Mouse (Mus musculus) liver, adult 2 months (tissue): ENCODE data around the gene Cmklr1. TPM values are rescaled to one million over a fixed set of nuclear protein-coding genes. Genes with fewer than 3 reads are reported as not detected.
A peak's percentile ranks its signal among the peaks of the same experiment; 100 is the strongest.
"Not testable (repeated sequence)": the region's sequence is repeated elsewhere in the genome, so short reads cannot be mapped to it uniquely, and the experiment has no call there.

Experiments used
- DNase-seq: peaks from one replicate; pipeline ENCODE4 v3.0.0-alpha.2; 2011; ENCODE audit warnings: low read depth, low spot score; ENCODE audit errors: extremely low read depth
- H3K27ac ChIP-seq: fragments of 200-500 bp; replicated peaks from 2 replicates; pipeline ENCODE4 v1.5.1; 2012; ENCODE audit warnings: low read depth, mild to moderate bottlenecking, control low read depth, inconsistent platforms, low read length; ENCODE audit not compliant: insufficient read depth
- H3K27me3 ChIP-seq: fragments of 200-500 bp; 2 replicates; pipeline ENCODE4 v1.6.1; 2012; ENCODE audit warnings: mild to moderate bottlenecking, moderate library complexity, low read length, inconsistent platforms; ENCODE audit not compliant: control insufficient read depth, insufficient read depth
- H3K36me3 ChIP-seq: fragments of 200-500 bp; 2 replicates; pipeline ENCODE4 v1.6.1; 2012; ENCODE audit warnings: low read length, inconsistent platforms; ENCODE audit not compliant: control insufficient read depth, insufficient read depth
- H3K4me1 ChIP-seq: fragments of 200-500 bp; 2 replicates; pipeline ENCODE4 v1.6.1; 2011; ENCODE audit warnings: low read length; ENCODE audit not compliant: control insufficient read depth, insufficient read depth
- H3K4me3 ChIP-seq: fragments of 200-500 bp; 2 replicates; pipeline ENCODE4 v1.5.1; 2011; ENCODE audit warnings: low read depth, mild to moderate bottlenecking, control low read depth, low read length, moderate library complexity; ENCODE audit not compliant: insufficient read depth
- H3K79me2 ChIP-seq: fragments of 200-500 bp; 2 replicates; pipeline ENCODE4 v1.6.1; 2012; ENCODE audit warnings: inconsistent platforms, mild to moderate bottlenecking, low read length, moderate library complexity; ENCODE audit not compliant: control insufficient read depth, insufficient read depth
- H3K9ac ChIP-seq: fragments of 200-500 bp; 2 replicates; pipeline ENCODE4 v1.6.1; 2012; ENCODE audit warnings: low read depth, mild to moderate bottlenecking, control low read depth, inconsistent platforms, low read length
- CTCF ChIP-seq: fragments of 200-500 bp; IDR thresholded peaks from 2 replicates; pipeline ENCODE4 v1.5.1; 2011; ENCODE audit warnings: low read depth, low read length, control low read depth
- POLR2A ChIP-seq: fragments of 200-500 bp; IDR thresholded peaks from 2 replicates; pipeline ENCODE4 v1.6.1; 2011; ENCODE audit warnings: low read length, control low read depth; ENCODE audit not compliant: insufficient read depth; ENCODE audit errors: extremely low read depth
- WGBS: fragments of 180-500 bp; shearing (Covaris S2); methylation state at CpG from one replicate; pipeline ENCODE4 v1.1.7; 2018; 5-methylcytosine and 5-hydroxymethylcytosine counted together
- polyA plus RNA-seq: library from polyadenylated mRNA; depleted of rRNA; stranded (reverse); fragments of >200 nt; gene quantifications from 2 replicates; pipeline ENCODE4 v1.2.3, GENCODE M21; 2012
- total RNA-seq: library from RNA; depleted of rRNA; stranded (reverse); fragments of >200 nt; gene quantifications from 2 replicates; pipeline ENCODE4 v1.2.3, GENCODE M21; 2014

The Cmklr1 gene
- total and polyA plus RNA-seq, 2 experiments, result 1.8 to 4.6 TPM

GRCm38 (mm10) chr5:113586458-113586849, 63.8 kb downstream of the Cmklr1 start:
- peak; percentile 3; the same call in 1 of the 2 replicates for TF ChIP-seq CTCF
- H3K9ac ChIP-seq, H3K4me3 ChIP-seq, H3K27me3 ChIP-seq, H3K4me1 ChIP-seq, H3K27ac ChIP-seq, H3K36me3 ChIP-seq, H3K79me2 ChIP-seq, DNase-seq: not testable (repeated sequence)
- WGBS, result 65% methylated on average over 5 of the region's 5 CpGs

GRCm38 (mm10) chr5:113585619-113586457, 64.4 kb downstream of the Cmklr1 start:
- DNase-seq, H3K27me3 ChIP-seq, H3K36me3 ChIP-seq, H3K4me1 ChIP-seq, H3K79me2 ChIP-seq, H3K9ac ChIP-seq, H3K4me3 ChIP-seq, H3K27ac ChIP-seq: not testable (repeated sequence)
- 77% methylated on average over 17 of the region's 17 CpGs for WGBS

GRCm38 (mm10) chr5:113584439-113584838, 65.8 kb downstream of the Cmklr1 start:
- no peak for DNase-seq
- WGBS, result 44% methylated on average over 6 of the region's 6 CpGs
- Histone ChIP-seq H3K9ac (no peak overlapping the region), H3K27ac (no peak overlapping the region), H3K36me3 (no peaks in the 10 kb centered on the region), H3K4me1 (no peaks in the 10 kb centered on the region), H3K79me2 (no peaks in the 10 kb centered on the region), H3K4me3 (no peak overlapping the region), H3K27me3 (no peaks in the 10 kb centered on the region)
- TF ChIP-seq POLR2A (no peak), CTCF (no peak)

GRCm38 (mm10) chr5:113583424-113584162, 66.6 kb downstream of the Cmklr1 start:
- Histone ChIP-seq H3K79me2 (no peaks in the 10 kb centered on the region), H3K4me1 (no peaks in the 10 kb centered on the region), H3K27me3 (no peaks in the 10 kb centered on the region), H3K9ac (no peak overlapping the region), H3K4me3 (no peak overlapping the region), H3K36me3 (no peaks in the 10 kb centered on the region), H3K27ac (no peak overlapping the region)
- TF ChIP-seq CTCF (no peak), POLR2A (no peak)
- no peak for DNase-seq
- WGBS, result 69% methylated on average over 5 of the region's 5 CpGs

GRCm38 (mm10) chr5:113580801-113581200, 69.4 kb downstream of the Cmklr1 start:
- DNase-seq, result no peak
- Histone ChIP-seq H3K79me2 (no peaks in the 10 kb centered on the region), H3K27me3 (no peaks in the 10 kb centered on the region), H3K36me3 (no peaks in the 10 kb centered on the region), H3K27ac (no peak overlapping the region), H3K9ac (no peak overlapping the region), H3K4me1 (no peaks in the 10 kb centered on the region), H3K4me3 (no peak overlapping the region)
- WGBS, result 67% methylated on average over 9 of the region's 9 CpGs
- TF ChIP-seq POLR2A (no peak), CTCF (no peak)

GRCm38 (mm10) chr5:113580248-113580647, 70.0 kb downstream of the Cmklr1 start:
- WGBS, result 66% methylated on average over 8 of the region's 8 CpGs
- Histone ChIP-seq H3K79me2 (no peaks in the 10 kb centered on the region), H3K27ac (no peak overlapping the region), H3K27me3 (no peaks in the 10 kb centered on the region), H3K36me3 (no peaks in the 10 kb centered on the region), H3K4me1 (no peaks in the 10 kb centered on the region), H3K4me3 (no peak overlapping the region), H3K9ac (no peak overlapping the region)
- DNase-seq, result peak; percentile 1
- TF ChIP-seq CTCF (peak; percentile 57), POLR2A (no peak)
